Mouse (Mus musculus): ENCODE measurements at regions not wholly inside any gene's neighbourhood (a gene's known extent, or its start where the extent isn't known, plus 50 kb on each side); places are given as distances from the start of the nearest gene placed in this dataset.
A peak's percentile ranks its signal among the peaks of the same experiment; 100 is the strongest.

GRCm38 (mm10) chr15:67278869-67279268, 778.2 kb upstream of the Lrrc6 start:
- DNase-seq = no peak

DNA sequence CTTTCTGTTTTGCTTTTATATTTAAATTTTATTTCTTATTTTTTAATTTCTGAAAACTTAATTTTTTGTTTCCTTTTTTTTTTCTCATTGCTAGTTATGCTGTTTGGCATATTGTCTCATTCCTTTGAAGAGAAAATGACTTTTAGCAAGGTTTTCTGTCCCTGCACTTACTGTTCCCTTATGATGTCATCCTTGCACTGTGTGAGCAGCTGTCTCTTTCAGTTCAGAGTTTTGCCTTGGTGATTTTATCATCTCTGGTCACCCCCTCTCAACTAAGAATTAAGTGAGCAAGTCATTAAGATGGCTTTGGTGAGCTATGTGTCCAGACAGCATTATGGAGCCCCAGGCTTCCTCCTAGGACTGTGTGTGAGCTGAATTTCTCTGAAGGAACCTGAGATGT, 774.3 kb upstream of the Lrrc6 start:
- no peak for DNase-seq

DNA sequence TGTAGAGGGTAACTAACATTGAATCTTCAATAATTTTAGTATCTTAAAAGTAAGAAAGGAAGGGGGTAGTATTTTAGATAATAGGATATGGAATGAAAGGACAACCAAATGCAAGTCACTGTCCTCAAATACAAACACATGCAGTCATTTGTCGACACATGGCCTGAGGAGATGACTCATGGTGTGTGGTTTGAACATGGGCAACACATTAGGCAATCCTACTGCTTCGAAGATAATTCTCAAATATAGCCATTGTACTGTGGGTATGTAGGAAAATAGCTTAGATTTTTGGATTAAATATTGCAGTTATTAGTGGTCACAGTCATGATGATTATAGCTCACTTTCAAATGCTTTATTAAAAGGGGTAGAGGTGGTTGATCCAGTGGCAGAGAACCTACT, 771.7 kb upstream of the Lrrc6 start:
- DNase-seq = no peak

DNA sequence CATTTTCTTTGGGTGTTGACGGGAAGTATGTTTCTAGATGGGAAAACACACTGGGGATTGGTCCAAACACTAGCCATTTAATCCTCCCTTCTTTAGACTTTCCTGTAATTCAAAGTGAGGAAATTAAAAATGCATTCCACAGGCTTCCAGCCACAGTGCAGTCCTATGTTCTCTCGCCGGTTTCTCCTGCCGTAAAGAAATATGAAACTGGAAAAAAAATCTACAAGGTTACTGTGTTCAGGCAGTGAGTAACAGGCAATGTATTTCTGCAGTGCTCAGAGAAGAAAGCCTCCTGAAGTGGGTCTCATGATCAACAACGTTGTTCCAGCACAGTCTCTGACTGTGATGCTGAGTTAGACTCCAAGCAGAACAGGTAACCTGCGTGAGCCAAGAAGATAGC, 763.0 kb upstream of the Lrrc6 start:
- no peak for DNase-seq

- DNase-seq = no peak
These were observed 762.6 kb upstream of the Lrrc6 start for GRCm38 (mm10) chr15:67263313-67263712.

GRCm38 (mm10) chr15:67262269-67262668, 761.6 kb upstream of the Lrrc6 start:
- no peak for DNase-seq

DNA sequence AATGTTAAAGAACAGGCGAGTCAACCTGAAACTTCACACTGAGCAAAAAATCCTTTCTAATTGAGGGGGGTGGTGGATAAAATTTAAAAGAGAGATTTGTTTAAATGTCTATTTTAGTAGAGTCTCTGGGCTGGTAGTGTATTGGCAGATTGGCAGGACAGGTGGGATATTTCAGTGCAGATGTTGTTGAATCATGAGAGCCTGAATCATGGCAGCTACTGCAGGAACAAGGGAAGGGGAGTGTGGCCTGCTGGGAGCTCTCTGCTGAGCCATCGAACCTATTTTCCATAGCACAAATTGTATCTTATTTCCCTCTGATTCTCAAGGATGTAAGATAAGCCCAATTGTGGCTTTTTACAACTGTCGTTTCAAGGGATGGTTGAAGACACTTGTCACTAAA, 760.0 kb upstream of the Lrrc6 start:
- DNase-seq = no peak

DNA sequence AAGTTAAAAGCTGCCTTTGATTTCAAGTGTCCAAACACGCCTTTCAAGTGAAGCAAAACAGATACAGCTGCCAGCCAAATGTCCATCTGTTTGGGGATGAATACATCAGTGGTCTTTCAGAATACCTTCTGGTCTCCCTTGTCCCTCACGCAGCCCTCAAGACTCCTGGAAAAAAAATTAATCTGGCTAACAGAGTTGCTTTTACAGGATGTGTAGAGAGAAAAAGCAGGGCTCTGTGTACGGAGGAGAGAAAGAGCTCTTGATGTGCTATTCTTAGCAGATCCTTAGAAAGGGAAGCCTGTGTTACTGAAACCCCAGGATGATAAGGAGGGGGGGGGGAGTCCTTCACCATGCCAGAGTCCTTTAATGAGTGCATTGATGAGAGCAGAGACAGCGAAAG, 748.4 kb upstream of the Lrrc6 start:
- DNase-seq = peak; percentile 5

GRCm38 (mm10) chr15:67248471-67248870, 747.8 kb upstream of the Lrrc6 start:
- DNase-seq = no peak

DNA sequence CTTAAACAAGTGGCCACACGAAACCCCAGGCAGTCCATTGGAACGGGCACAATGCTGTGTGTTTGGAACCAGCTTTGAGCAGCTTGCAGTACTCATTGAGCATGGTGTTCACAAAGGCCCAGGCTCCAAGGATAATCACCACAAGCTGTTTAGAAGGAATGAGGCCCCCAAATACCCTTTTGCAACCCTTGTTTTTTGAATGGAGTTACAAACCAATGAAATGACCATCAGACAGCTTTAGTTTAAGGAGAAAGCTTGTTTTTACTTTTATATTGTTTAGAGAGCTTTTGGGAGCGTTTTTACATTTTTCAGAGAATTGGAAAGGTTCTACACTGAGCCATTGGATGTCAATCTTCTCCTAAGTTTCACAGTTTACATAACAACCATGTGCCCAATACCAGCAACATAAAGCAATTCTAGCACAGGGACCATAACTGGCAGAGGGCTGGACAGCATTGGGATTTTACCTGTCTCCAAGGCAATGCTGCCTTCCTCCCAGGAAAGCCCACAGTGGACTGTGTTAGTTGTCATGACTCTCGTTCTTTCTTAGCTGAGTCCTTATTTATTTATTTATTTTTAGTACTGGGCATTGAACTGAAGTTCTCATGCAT, 745.1 kb upstream of the Lrrc6 start:
- DNase-seq = peak; percentile 85

GRCm38 (mm10) chr15:67244908-67245657, 744.4 kb upstream of the Lrrc6 start:
- peak; percentile 90 for DNase-seq

GRCm38 (mm10) chr15:67235107-67235785, 734.5 kb upstream of the Lrrc6 start:
- DNase-seq = no peak

DNA sequence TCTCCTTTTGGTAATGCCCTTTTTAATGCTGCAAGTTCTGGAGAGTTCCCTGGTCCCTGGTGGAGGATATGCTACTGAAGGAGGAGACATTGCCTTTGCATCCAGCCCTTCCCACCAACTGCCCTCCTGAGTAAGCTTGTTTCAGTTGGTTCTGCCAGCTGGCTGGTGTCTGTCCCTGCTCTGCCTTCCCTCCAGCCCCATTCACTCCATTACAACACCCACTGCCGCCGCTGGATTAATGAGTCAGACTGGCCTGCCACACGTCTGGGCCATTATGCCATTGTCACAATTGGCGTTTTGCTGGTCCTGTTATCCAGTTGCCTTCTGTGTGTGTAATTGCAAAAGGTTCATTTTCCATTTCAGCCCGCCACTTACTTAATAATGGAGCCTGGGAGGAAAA, 728.6 kb upstream of the Lrrc6 start:
- peak; percentile 55 for DNase-seq

DNA sequence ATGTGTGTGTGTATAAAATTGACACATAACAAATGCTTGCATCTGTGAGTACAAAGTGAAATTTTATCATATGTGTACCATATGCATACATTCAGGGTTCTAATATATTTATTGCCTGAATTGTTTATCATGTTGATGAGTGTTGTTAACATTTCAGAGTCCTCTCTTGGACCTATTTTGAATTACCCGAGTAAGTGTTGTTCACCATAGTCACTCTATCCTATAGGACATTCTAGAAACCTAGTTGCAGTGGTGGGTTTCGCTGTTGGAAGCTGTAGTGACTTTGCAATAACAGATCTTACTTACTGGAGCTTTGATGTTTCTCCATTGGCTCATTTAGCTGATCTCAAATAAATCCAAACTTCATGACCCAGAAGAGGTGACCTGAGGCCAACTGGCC, 727.9 kb upstream of the Lrrc6 start:
- no peak for DNase-seq

GRCm38 (mm10) chr15:67227456-67228164, 726.9 kb upstream of the Lrrc6 start:
- peak; percentile 49 for DNase-seq

- DNase-seq = no peak
These were observed 726.2 kb upstream of the Lrrc6 start for GRCm38 (mm10) chr15:67226900-67227299.

All from retina, postnatal 1 day (tissue).